Mouse (Mus musculus) gastrocnemius, postnatal 36 days (tissue): ENCODE data around the gene Smim17. TPM values are rescaled to one million over a fixed set of nuclear protein-coding genes. Genes with fewer than 3 reads are reported as not detected.
"Not testable (repeated sequence)": the region's sequence is repeated elsewhere in the genome, so short reads cannot be mapped to it uniquely, and the experiment has no call there.

Experiments used
- DNase-seq, 2 experiments: peaks; one replicate each; pipeline ENCODE4 v3.0.0; 2022
- intact Hi-C: fragments of 180-260 bp; cut with DNase I; formaldehyde crosslinking; loops from one replicate; pipeline ENCODE4 v1.15.1; 2025
- total RNA-seq, 2 experiments: library from RNA; stranded (reverse); gene quantifications; 2 replicates each; pipeline ENCODE4 v1.2.3; 2021

Smim17 gene
- total RNA-seq, 2 experiments from 2014 or later = 0.32 TPM; not detected in 1

GRCm38 (mm10) chr7:6414626-6415441 is 16.3 kb downstream of the Smim17 start:
- intact Hi-C loops = no loop called here
- no peak for DNase-seq

GRCm38 (mm10) chr7:6415442-6415787 is 16.9 kb downstream of the Smim17 start:
- DNase-seq = no peak
- intact Hi-C loops = no loop called here

GRCm38 (mm10) chr7:6419894-6420293 is 21.4 kb downstream of the Smim17 start:
- DNase-seq = no peak
- intact Hi-C loops = no loop called here

GRCm38 (mm10) chr7:6429381-6429780 is 30.9 kb downstream of the Smim17 start:
- DNase-seq = no peak
- intact Hi-C loops = no loop called here

GRCm38 (mm10) chr7:6430342-6430741 is 31.8 kb downstream of the Smim17 start:
- intact Hi-C loops = loop anchor here (1.0 to 10.0 kb wide), 3 partner anchors 71 to 504 kb away; no protein-coding TSS in a partner anchor
- no peak for DNase-seq

- intact Hi-C loops = loop anchor here (10.0 kb wide), 2 partner anchors 286 to 496 kb away; no protein-coding TSS in a partner anchor
- DNase-seq = no peak
Measured at GRCm38 (mm10) chr7:6438388-6438787, 39.9 kb downstream of the Smim17 start, which contains the start of gene Olfr1344. Gene Olfr1344, plus strand, starts transcription at chr7:6438688.

GRCm38 (mm10) chr7:6441173-6441572 is 42.7 kb downstream of the Smim17 start:
- intact Hi-C loops = no loop called here
- DNase-seq = no peak

GRCm38 (mm10) chr7:6447771-6448170 is 49.3 kb downstream of the Smim17 start:
- intact Hi-C loops = no loop called here

GRCm38 (mm10) chr7:6455868-6456267 is 57.4 kb downstream of the Smim17 start, which contains the start of gene Olfr1336:
Gene Olfr1336, plus strand, starts transcription at chr7:6456168.
- DNase-seq = no peak
- intact Hi-C loops = no loop called here

More at GRCm38 (mm10) chr7:6447771-6448170, 49.3 kb downstream of the Smim17 start:
- no peak for DNase-seq

- DNase-seq = no peak
- intact Hi-C loops = no loop called here
Measured at GRCm38 (mm10) chr7:6456399-6456798, 57.9 kb downstream of the Smim17 start.

GRCm38 (mm10) chr7:6466951-6467350 is 68.4 kb downstream of the Smim17 start, which contains the start of gene Olfr1346:
Gene Olfr1346, plus strand, starts transcription at chr7:6467101.
- no peak for DNase-seq

GRCm38 (mm10) chr7:6477633-6478032 is 79.1 kb downstream of the Smim17 start:
- DNase-seq, intact Hi-C loops: not testable (repeated sequence)

More at GRCm38 (mm10) chr7:6466951-6467350, 68.4 kb downstream of the Smim17 start, which contains the start of gene Olfr1346:
- intact Hi-C loops = no loop called here

Other genes with a start within 250 kb of the Smim17 start
- gene Zfp787, start 242.7 kb upstream of the Smim17 start, total RNA-seq = 10 to 100 TPM; 26.1 to 29.2 TPM
- gene Zfp444, start 226.5 kb upstream of the Smim17 start, total RNA-seq = 1 to 10 TPM; 7.2 to 8.3 TPM
- gene Galp, start 201.6 kb upstream of the Smim17 start, total RNA-seq = not detected
- not detected for gene Zscan5b, start 176.4 kb upstream of the Smim17 start, total RNA-seq
- gene Epp13, start 146.0 kb upstream of the Smim17 start, total RNA-seq = not detected
- gene Zfp667, start 112.1 kb upstream of the Smim17 start, total RNA-seq = 1 to 10 TPM; 3.5 to 3.6 TPM
- under 1 TPM; 0.46 to 0.49 TPM for gene Zfp583, start 67.4 kb upstream of the Smim17 start, total RNA-seq
- under 1 TPM; 0.18 to 0.32 TPM for gene Gm3854, start 55.0 kb upstream of the Smim17 start, total RNA-seq
- 1 to 10 TPM; 1.4 to 2.2 TPM for gene Zfp78, start 35.4 kb upstream of the Smim17 start, total RNA-seq
- 1 to 10 TPM in 1 of 2 experiments, under 1 TPM in 1; 0.77 to 1.2 TPM for gene Zfp28, start 15.4 kb upstream of the Smim17 start, total RNA-seq
- not detected for gene Gm20715, start 11.6 kb downstream of the Smim17 start, total RNA-seq
- gene Olfr1344, start 40.0 kb downstream of the Smim17 start, total RNA-seq = not detected
- not detected for gene Olfr1336, start 57.5 kb downstream of the Smim17 start, total RNA-seq
- not detected for gene Olfr1346, start 68.4 kb downstream of the Smim17 start, total RNA-seq
- not detected for gene Olfr5, start 88.2 kb downstream of the Smim17 start, total RNA-seq
- not detected for gene Olfr1347, start 101.0 kb downstream of the Smim17 start, total RNA-seq
- gene Olfr1348, start 110.0 kb downstream of the Smim17 start, total RNA-seq = not detected
- gene Olfr1349, start 124.2 kb downstream of the Smim17 start, total RNA-seq = not detected
- not detected for gene Olfr1350, start 166.1 kb downstream of the Smim17 start, total RNA-seq